Mouse (Mus musculus): ENCODE results near the gene Arfgap3.

DNA sequence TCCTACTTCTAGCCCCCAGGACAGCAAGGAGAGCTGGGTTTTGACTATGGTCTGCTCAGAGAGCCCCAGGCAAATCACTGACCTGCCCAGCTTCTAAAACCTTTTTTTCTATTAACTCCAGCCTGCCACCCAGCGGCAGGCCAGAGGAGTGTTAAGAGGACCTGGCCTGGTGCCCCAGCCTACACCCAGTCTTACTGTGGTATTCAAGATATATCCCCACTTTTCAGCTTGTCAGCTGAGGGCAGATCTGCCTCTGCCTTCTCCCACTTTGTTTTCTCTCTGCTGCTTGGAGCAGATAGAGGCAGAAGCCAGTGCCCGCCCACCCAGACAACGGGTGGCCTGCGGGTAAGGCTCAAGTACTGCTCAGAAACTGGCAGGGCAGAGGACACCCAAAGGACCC lies 25.1 kb upstream of the Arfgap3 start:
- TF ChIP-seq SRF (IDR thresholded peaks at IDR 0.05; ENCODE audit: control insufficient read depth, insufficient read length, low read depth) (no peak), POLR2A (IDR thresholded peaks at IDR 0.05; ENCODE audit: insufficient read length, low read depth) (no peak), MYOG (IDR thresholded peaks at IDR 0.05; ENCODE audit: control insufficient read depth in 1 of 3, insufficient read depth in 1 of 3, insufficient read length in 2 of 3, low read depth in 2 of 3) (no peak)
